Mouse (Mus musculus) right cerebral cortex, postnatal 36 days (tissue): Measurements from ENCODE around the gene Trf.
A peak's percentile ranks its signal among the peaks of the same experiment; 100 is the strongest.
"Not testable (repeated sequence)": the region's sequence is repeated elsewhere in the genome, so short reads cannot be mapped to it uniquely, and the experiment has no call there.

Source experiments
- DNase-seq, 2 experiments: peaks; one replicate each; pipeline ENCODE4 v3.0.0; 2022; ENCODE audit warnings: low spot score in 2 of 2, mixed read lengths in 1 of 2

The Trf gene

GRCm38 (mm10) chr9:103224721-103225120 lies 5.5 kb downstream of the Trf start:
- DNase-seq, result no peak

- DNase-seq, result no peak
Measured at GRCm38 (mm10) chr9:103214281-103214680, 16.0 kb downstream of the Trf start.

- DNase-seq, result no peak
Measured at GRCm38 (mm10) chr9:103213631-103214030, 16.6 kb downstream of the Trf start.

GRCm38 (mm10) chr9:103212654-103213420 lies 17.4 kb downstream of the Trf start:
- no peak for DNase-seq

GRCm38 (mm10) chr9:103208802-103209423 lies 21.3 kb downstream of the Trf start:
- DNase-seq, result no peak

GRCm38 (mm10) chr9:103207846-103208245 lies 22.4 kb downstream of the Trf start:
- DNase-seq, result peak; percentile 46 to 50

GRCm38 (mm10) chr9:103205786-103206185 lies 24.5 kb downstream of the Trf start:
- DNase-seq, result no peak

- DNase-seq, result peak; percentile 91 to 94
Measured at GRCm38 (mm10) chr9:103201561-103202260, 28.5 kb downstream of the Trf start, which contains the start of gene Srprb. TSS of gene Srprb (minus strand) at chr9:103202137.

- DNase-seq, result no peak
Measured at GRCm38 (mm10) chr9:103188416-103188815, 41.8 kb downstream of the Trf start.

GRCm38 (mm10) chr9:103186747-103187146 lies 43.5 kb downstream of the Trf start:
- no peak for DNase-seq

GRCm38 (mm10) chr9:103185946-103186345 lies 44.3 kb downstream of the Trf start:
- DNase-seq, result no peak

- no peak for DNase-seq
Measured at GRCm38 (mm10) chr9:103184855-103185254, 45.4 kb downstream of the Trf start.

GRCm38 (mm10) chr9:103181886-103182285 lies 48.4 kb downstream of the Trf start:
- DNase-seq, result no peak

GRCm38 (mm10) chr9:103180807-103181565 lies 49.3 kb downstream of the Trf start:
- peak in 1 of 2 experiments; percentile 45 for DNase-seq

GRCm38 (mm10) chr9:103180303-103180702 lies 49.9 kb downstream of the Trf start:
- no peak for DNase-seq

GRCm38 (mm10) chr9:103175692-103176091 lies 54.6 kb downstream of the Trf start:
- no peak for DNase-seq

- no peak for DNase-seq
Measured at GRCm38 (mm10) chr9:103174771-103175519, 55.3 kb downstream of the Trf start.

GRCm38 (mm10) chr9:103168771-103169170 lies 61.5 kb downstream of the Trf start:
- DNase-seq, result peak in 1 of 2 experiments; percentile 54

GRCm38 (mm10) chr9:103168046-103168445 lies 62.2 kb downstream of the Trf start:
- no peak for DNase-seq

GRCm38 (mm10) chr9:103163806-103164205 lies 66.4 kb downstream of the Trf start:
- no peak for DNase-seq

- not testable (repeated sequence) for DNase-seq
Measured at GRCm38 (mm10) chr9:103155158-103155557, 75.1 kb downstream of the Trf start.
